Mouse (Mus musculus) MEL-GATA-1-ER (cell line): ENCODE measurements around the gene Cdkl4.
A peak's percentile ranks its signal among the peaks of the same experiment; 100 is the strongest.

Experiments
- DNase-seq: peaks from one replicate; pipeline ENCODE4 v3.0.0-alpha.2; 2012; ENCODE audit warnings: low read depth; ENCODE audit errors: extremely low read depth

The Cdkl4 gene

GRCm38 (mm10) chr17:80517244-80517643 is 60.4 kb downstream of the Cdkl4 start:
- no peak for DNase-seq

GRCm38 (mm10) chr17:80515956-80516355 is 61.7 kb downstream of the Cdkl4 start:
- no peak for DNase-seq

GRCm38 (mm10) chr17:80515513-80515912 is 62.1 kb downstream of the Cdkl4 start:
- DNase-seq, result no peak

- peak; percentile 19 for DNase-seq
Observed at GRCm38 (mm10) chr17:80513766-80514165, 63.8 kb downstream of the Cdkl4 start.

GRCm38 (mm10) chr17:80510459-80510855 is 67.2 kb downstream of the Cdkl4 start:
- no peak for DNase-seq

- DNase-seq, result no peak
Observed at GRCm38 (mm10) chr17:80509494-80510458, 67.8 kb downstream of the Cdkl4 start.

- DNase-seq, result no peak
Observed at GRCm38 (mm10) chr17:80505766-80506165, 71.8 kb downstream of the Cdkl4 start.

- no peak for DNase-seq
Observed at GRCm38 (mm10) chr17:80505342-80505741, 72.3 kb downstream of the Cdkl4 start.

- no peak for DNase-seq
Observed at GRCm38 (mm10) chr17:80501805-80502172, 75.8 kb downstream of the Cdkl4 start.

GRCm38 (mm10) chr17:80501037-80501804 is 76.4 kb downstream of the Cdkl4 start:
- DNase-seq, result no peak

GRCm38 (mm10) chr17:80500025-80500424 is 77.6 kb downstream of the Cdkl4 start:
- DNase-seq, result no peak

- no peak for DNase-seq
Observed at GRCm38 (mm10) chr17:80498600-80499268, 78.9 kb downstream of the Cdkl4 start.

GRCm38 (mm10) chr17:80497183-80497601 is 80.4 kb downstream of the Cdkl4 start:
- DNase-seq, result no peak

- DNase-seq, result peak; percentile 46
Observed at GRCm38 (mm10) chr17:80496607-80497170, 80.9 kb downstream of the Cdkl4 start.

GRCm38 (mm10) chr17:80496185-80496584 is 81.4 kb downstream of the Cdkl4 start:
- DNase-seq, result no peak

- DNase-seq, result no peak
Observed at GRCm38 (mm10) chr17:80493891-80494290, 83.7 kb downstream of the Cdkl4 start.

- no peak for DNase-seq
Observed at GRCm38 (mm10) chr17:80492811-80493210, 84.8 kb downstream of the Cdkl4 start.

- no peak for DNase-seq
Observed at GRCm38 (mm10) chr17:80492274-80492673, 85.3 kb downstream of the Cdkl4 start.

- DNase-seq, result no peak
Observed at GRCm38 (mm10) chr17:80490166-80490565, 87.4 kb downstream of the Cdkl4 start.

GRCm38 (mm10) chr17:80488918-80489317 is 88.7 kb downstream of the Cdkl4 start:
- DNase-seq, result no peak

- DNase-seq, result peak; percentile 38
Observed at GRCm38 (mm10) chr17:80485160-80485559, 92.5 kb downstream of the Cdkl4 start.
